Comparison of ENCODE assay signal across 8 mouse cellular contexts in genomic region chr5:121783862-121784500, GRCm38 (mm10). TPM values are rescaled to one million over a fixed set of nuclear protein-coding genes. Genes with fewer than 3 reads are reported as not detected.
A peak's percentile ranks its signal among the peaks of the same experiment; 100 is the strongest.
DNase-seq lines count a peak whose midpoint lies in the region; ATAC-seq lines count a peak whose summit lies in the region.

No protein-coding gene starts in this region.

- no peak overlapping the region for H3K4me3 ChIP-seq in forebrain, embryonic 13.5 days
- no peak overlapping the region for H3K4me3 ChIP-seq in forebrain, embryonic 15.5 days
- H3K4me3 ChIP-seq in stomach, embryonic 15.5 days (replicated peaks) = no peak overlapping the region

- peaks cover 60% of the 10 kb centered on the region for H3K36me3 ChIP-seq in forebrain, embryonic 13.5 days (ENCODE audit: poor library complexity, severe bottlenecking)
- peaks cover 43% of the 10 kb centered on the region for H3K36me3 ChIP-seq in forebrain, embryonic 15.5 days
- peaks cover 20% of the 10 kb centered on the region for H3K36me3 ChIP-seq in stomach, embryonic 15.5 days

- H3K4me1 ChIP-seq in forebrain, embryonic 13.5 days = peaks cover 10% of the 10 kb centered on the region
- H3K4me1 ChIP-seq in forebrain, embryonic 15.5 days = peaks cover 4% of the 10 kb centered on the region; the same call in 1 of the 2 replicates
- H3K4me1 ChIP-seq in stomach, embryonic 15.5 days = peaks cover 6% of the 10 kb centered on the region; the same call in 1 of the 2 replicates

- H3K27ac ChIP-seq in forebrain, embryonic 13.5 days = 0 out of 2 replicates have a peak overlapping the region, but pooled peaks have one; percentile 27
- no peak overlapping the region for H3K27ac ChIP-seq in forebrain, embryonic 15.5 days (replicated peaks)
- H3K27ac ChIP-seq in stomach, embryonic 15.5 days = peak overlapping the region; percentile 65

- DNase-seq in ovary, postnatal 36 days (ENCODE audit: low spot score) = peak; percentile 47
- no peak for DNase-seq in ovary, postnatal 10 days (ENCODE audit: low spot score)
- peak; percentile 59 to 62 for DNase-seq in kidney, postnatal 25 days
- no peak for DNase-seq in left cerebral cortex, postnatal 36 days (ENCODE audit: low spot score in 2 of 2)
- DNase-seq in c-Kit-positive CD71-positive TER-119-positive erythroid progenitor cells, embryonic 14.5 days (ENCODE audit: low spot score) = no peak

- H3K27me3 ChIP-seq in forebrain, embryonic 13.5 days = no peaks in the 10 kb centered on the region
- H3K27me3 ChIP-seq in forebrain, embryonic 15.5 days = no peaks in the 10 kb centered on the region
- no peaks in the 10 kb centered on the region for H3K27me3 ChIP-seq in stomach, embryonic 15.5 days (replicated peaks)

- ATAC-seq in forebrain, embryonic 13.5 days = no peak
- ATAC-seq in forebrain, embryonic 15.5 days (replicated peaks) = no peak
- peak; percentile 47; the same call in 1 of the 2 replicates for ATAC-seq in stomach, embryonic 15.5 days (ENCODE audit: insufficient read depth, low FRiP score, low read depth)

- intact Hi-C loops in left cerebral cortex, postnatal 36 days (cut with DNase I) = no loop called here

- no peak overlapping the region for H3K4me2 ChIP-seq in forebrain, embryonic 13.5 days
- H3K4me2 ChIP-seq in forebrain, embryonic 15.5 days (replicated peaks) = no peak overlapping the region
- H3K4me2 ChIP-seq in stomach, embryonic 15.5 days = no peak overlapping the region

- H3K9ac ChIP-seq in forebrain, embryonic 13.5 days = no peak overlapping the region
- no peak overlapping the region for H3K9ac ChIP-seq in forebrain, embryonic 15.5 days (replicated peaks)
- H3K9ac ChIP-seq in stomach, embryonic 15.5 days = no peak overlapping the region

- WGBS in forebrain, embryonic 13.5 days = 71% methylated on average over 10 of the region's 10 CpGs
- 60% methylated on average over 10 of the region's 10 CpGs for WGBS in forebrain, embryonic 15.5 days
- 47% methylated on average over 10 of the region's 10 CpGs for WGBS in stomach, embryonic 15.5 days

- no peaks in the 10 kb centered on the region for H3K9me3 ChIP-seq in forebrain, embryonic 13.5 days (replicated peaks)
- no peaks in the 10 kb centered on the region for H3K9me3 ChIP-seq in forebrain, embryonic 15.5 days
- no peaks in the 10 kb centered on the region for H3K9me3 ChIP-seq in stomach, embryonic 15.5 days

RNA-seq across cellular contexts. Expression of gene Sh2b3, which starts 53.5 kb away (rescaled TPM):
- 4.7 and 4.8 TPM in 2 replicates for polyA plus RNA-seq in forebrain, embryonic 13.5 days (2015; fragmentation: Nextera tagmentation; extraction: Ambion mirVana)
- polyA plus RNA-seq in forebrain, embryonic 15.5 days (2015; fragmentation: Nextera tagmentation; extraction: Ambion mirVana) = 5.9 and 6.7 TPM in 2 replicates
- 15.7 and 16.0 TPM in 2 replicates for polyA plus RNA-seq in stomach, embryonic 15.5 days (2015; fragmentation: Nextera tagmentation; extraction: Ambion mirVana)
- total RNA-seq in left cerebral cortex, postnatal 36 days (2021) = 10 to 100 TPM; 22.0 to 22.5 TPM

Comparison
In these comparisons a context has a peak if more than half of its experiments do, and no peak if none do; other contexts are left out.
1. DNase-seq: peak in ovary, postnatal 36 days (single experiment) and kidney, postnatal 25 days (2 of 2); none in ovary, postnatal 10 days (single experiment), left cerebral cortex, postnatal 36 days (0 of 2) and c-Kit-positive CD71-positive TER-119-positive erythroid progenitor cells, embryonic 14.5 days (single experiment).